In genomic region chr2:161177355-161178021, GRCm38 (mm10) we compare ENCODE assay signal across 8 mouse cellular contexts.
DNase-seq lines count a peak whose midpoint lies in the region; ATAC-seq and TF ChIP-seq lines count a peak whose summit lies in the region.

No protein-coding gene starts in this region.

- TF ChIP-seq EP300 in lung, postnatal 0 days (IDR thresholded peaks at IDR 0.05) = peak; percentile 68

- peak; percentile 95 for DNase-seq in R1 (ENCODE audit: low read depth, low spot score)
- peak; percentile 79 to 82 for DNase-seq in cerebellum, postnatal 25 days
- peak; percentile 52 for DNase-seq in gastrocnemius, adult 18-20 months (ENCODE audit: low spot score)
- DNase-seq in hindbrain, embryonic 14.5 days (ENCODE audit: low spot score) = peak; percentile 78
- DNase-seq in layer of hippocampus, postnatal 14 days (ENCODE audit: low spot score in 2 of 2) = peak; percentile 74 to 78
- DNase-seq in lung, postnatal 0 days (ENCODE audit: low spot score) = peak; percentile 87
- peak; percentile 52 for DNase-seq in retina, adult 2 months (ENCODE audit: low read depth, low spot score)
- peak; percentile 42 for DNase-seq in urinary bladder, adult 2 months (ENCODE audit: low spot score)

- no peaks in the 10 kb centered on the region for H3K36me3 ChIP-seq in hindbrain, embryonic 14.5 days (replicated peaks; ENCODE audit: control insufficient read depth, insufficient read depth)
- no peaks in the 10 kb centered on the region for H3K36me3 ChIP-seq in lung, postnatal 0 days (ENCODE audit: insufficient read depth, low read length)

- peak overlapping the region; percentile 77 for H3K27ac ChIP-seq in hindbrain, embryonic 14.5 days
- H3K27ac ChIP-seq in lung, postnatal 0 days (ENCODE audit: low read length) = peak overlapping the region; percentile 89

- no peaks in the 10 kb centered on the region for H3K27me3 ChIP-seq in hindbrain, embryonic 14.5 days (ENCODE audit: control insufficient read depth, insufficient read depth, low read length)
- H3K27me3 ChIP-seq in lung, postnatal 0 days (replicated peaks; ENCODE audit: insufficient read depth, low read length) = no peaks in the 10 kb centered on the region

- TF ChIP-seq CTCF in lung, postnatal 0 days (IDR thresholded peaks at IDR 0.05) = peak; percentile 76

- peak overlapping the region; percentile 41 for H3K4me3 ChIP-seq in hindbrain, embryonic 14.5 days (replicated peaks; ENCODE audit: low read length)
- peak overlapping the region; percentile 47 for H3K4me3 ChIP-seq in lung, postnatal 0 days (ENCODE audit: low read depth, low read length)

- peak overlapping the region; percentile 64 for H3K4me2 ChIP-seq in hindbrain, embryonic 14.5 days (replicated peaks)
- peak overlapping the region; percentile 66 for H3K4me2 ChIP-seq in lung, postnatal 0 days (replicated peaks; ENCODE audit: low read depth, low read length)

- H3K9ac ChIP-seq in hindbrain, embryonic 14.5 days = peak overlapping the region; percentile 60
- H3K9ac ChIP-seq in lung, postnatal 0 days (replicated peaks; ENCODE audit: low read depth) = peak overlapping the region; percentile 34

- H3K4me1 ChIP-seq in hindbrain, embryonic 14.5 days (replicated peaks; ENCODE audit: control insufficient read depth, insufficient read depth, low read length) = no peaks in the 10 kb centered on the region
- H3K4me1 ChIP-seq in lung, postnatal 0 days (ENCODE audit: insufficient read depth, low read depth, low read length) = no peaks in the 10 kb centered on the region; the same call in 1 of the 2 replicates

- WGBS in hindbrain, embryonic 14.5 days = 5% methylated on average over 20 of the region's 20 CpGs
- 2% methylated on average over 20 of the region's 20 CpGs for WGBS in lung, postnatal 0 days

- H3K9me3 ChIP-seq in hindbrain, embryonic 14.5 days (ENCODE audit: control insufficient read depth, low read length) = no peaks in the 10 kb centered on the region
- no peaks in the 10 kb centered on the region for H3K9me3 ChIP-seq in lung, postnatal 0 days (ENCODE audit: low read length)

- ATAC-seq in hindbrain, embryonic 14.5 days (ENCODE audit: low FRiP score) = peak; percentile 83
- ATAC-seq in lung, postnatal 0 days = peak; percentile 92

Comparison
In these comparisons a context has a peak if more than half of its experiments do, and no peak if none do; other contexts are left out.
1. Peak in every context shown above with its lines: DNase-seq, ATAC-seq, H3K4me3 ChIP-seq and H3K27ac ChIP-seq.
2. DNase-seq: peak in every context shown above with its lines; median percentile 95 in R1; 87 in lung, postnatal 0 days; 80 in cerebellum, postnatal 25 days; 78 in hindbrain, embryonic 14.5 days; 76 in layer of hippocampus, postnatal 14 days; 52 in gastrocnemius, adult 18-20 months; 52 in retina, adult 2 months; 42 in urinary bladder, adult 2 months.